Mouse (Mus musculus): ENCODE data around the gene Grap2. TPM values are rescaled to one million over a fixed set of nuclear protein-coding genes. Genes with fewer than 3 reads are reported as not detected.

Grap2 gene
- total and polyA plus RNA-seq, 3 experiments = 0.62 to 5.1 TPM; not detected in 1

GRCm38 (mm10) chr15:80565106-80565665, 7.2 kb upstream of the Grap2 start, which contains the start of gene Enthd1 (continued):
- TF ChIP-seq SIN3A (IDR thresholded peaks at IDR 0.05; ENCODE audit: low read length) (no peak), POLR2A (IDR thresholded peaks at IDR 0.05; ENCODE audit: control insufficient read depth in 1 of 2, insufficient read depth in 1 of 2, low read depth in 1 of 2, low read length in 2 of 2, poor library complexity in 1 of 2) (no peak), MAX (IDR thresholded peaks at IDR 0.05; ENCODE audit: low read length) (no peak), MXI1 (IDR thresholded peaks at IDR 0.05; ENCODE audit: low read depth, low read length) (no peak)

GRCm38 (mm10) chr15:80566696-80567095, 5.7 kb upstream of the Grap2 start:
- peaks cover 2 to 4% of the 10 kb centered on the region in 2 experiments; a peak in 3 of 4 replicates for H3K27me3 ChIP-seq (ENCODE audit: control insufficient read depth in 1 of 2, insufficient read depth in 2 of 2, low read length in 2 of 2)
- DNase-seq (ENCODE audit: low read depth, low spot score) = no peak

GRCm38 (mm10) chr15:80567139-80567538, 5.3 kb upstream of the Grap2 start:
- H3K4me3 ChIP-seq (ENCODE audit: control insufficient read depth in 1 of 2, insufficient read depth in 1 of 2, low read depth in 2 of 2, low read length in 2 of 2) = no peak overlapping the region
- H3K79me2 ChIP-seq (ENCODE audit: control insufficient read depth, insufficient read depth, low read length, poor library complexity) = no peaks in the 10 kb centered on the region
- peaks cover 2 to 4% of the 10 kb centered on the region in 2 experiments; a peak in 3 of 4 replicates for H3K27me3 ChIP-seq (ENCODE audit: control insufficient read depth in 1 of 2, insufficient read depth in 2 of 2, low read length in 2 of 2)
- DNase-seq (ENCODE audit: low read depth, low spot score) = no peak
- no peaks in the 10 kb centered on the region for H3K4me1 ChIP-seq (ENCODE audit: control insufficient read depth in 1 of 2, insufficient read depth in 2 of 2, low read length in 2 of 2)
- no peaks in the 10 kb centered on the region for H3K9me3 ChIP-seq (replicated peaks; ENCODE audit: insufficient read depth, low read length)
- no peaks in the 10 kb centered on the region for H3K36me3 ChIP-seq (ENCODE audit: control insufficient read depth in 1 of 2, insufficient read depth in 2 of 2, low read length in 2 of 2)
- TF ChIP-seq ELF1 (IDR thresholded peaks at IDR 0.05; ENCODE audit: low read depth, low read length) = no peak
- TF ChIP-seq ZNF384 (IDR thresholded peaks at IDR 0.05; ENCODE audit: low read depth, low read length) = no peak
- TF ChIP-seq KAT2A (conservative IDR thresholded peaks at IDR 0.05; ENCODE audit: low read depth, low read length) = no peak
- TF ChIP-seq MAZ (IDR thresholded peaks at IDR 0.05; ENCODE audit: low read depth, low read length) = no peak
- TF ChIP-seq MAX (IDR thresholded peaks at IDR 0.05; ENCODE audit: low read length) = no peak
- no peak for TF ChIP-seq RAD21 (IDR thresholded peaks at IDR 0.05; ENCODE audit: low read depth, low read length)
- TF ChIP-seq UBTF (IDR thresholded peaks at IDR 0.05; ENCODE audit: borderline replicate concordance, insufficient read depth, low read depth, low read length) = no peak
- TF ChIP-seq TCF12 (IDR thresholded peaks at IDR 0.05; ENCODE audit: low read depth, low read length) = no peak
- TF ChIP-seq CHD1 (IDR thresholded peaks at IDR 0.05; ENCODE audit: low read depth, low read length) = no peak
- H3K9ac ChIP-seq (ENCODE audit: control insufficient read depth, low read depth, low read length, poor library complexity, severe bottlenecking) = no peak overlapping the region
- no peak overlapping the region for H3K27ac ChIP-seq (ENCODE audit: control insufficient read depth, low read depth, low read length)

More at GRCm38 (mm10) chr15:80566696-80567095, 5.7 kb upstream of the Grap2 start:
- Histone ChIP-seq H3K27ac (ENCODE audit: control insufficient read depth, low read depth, low read length) (no peak overlapping the region), H3K79me2 (ENCODE audit: control insufficient read depth, insufficient read depth, low read length, poor library complexity) (no peaks in the 10 kb centered on the region), H3K4me1 (ENCODE audit: control insufficient read depth in 1 of 2, insufficient read depth in 2 of 2, low read length in 2 of 2) (no peaks in the 10 kb centered on the region), H3K4me3 (ENCODE audit: control insufficient read depth in 1 of 2, insufficient read depth in 1 of 2, low read depth in 2 of 2, low read length in 2 of 2) (no peak overlapping the region), H3K36me3 (ENCODE audit: control insufficient read depth in 1 of 2, insufficient read depth in 2 of 2, low read length in 2 of 2) (peaks cover 0 to 2% of the 10 kb centered on the region in 2 experiments; a peak in 1 of 4 replicates), H3K9me3 (replicated peaks; ENCODE audit: insufficient read depth, low read length) (no peaks in the 10 kb centered on the region), H3K9ac (ENCODE audit: control insufficient read depth, low read depth, low read length, poor library complexity, severe bottlenecking) (no peak overlapping the region)
- TF ChIP-seq BHLHE40 (IDR thresholded peaks at IDR 0.05; ENCODE audit: borderline replicate concordance, low read depth, low read length) (no peak), MAX (IDR thresholded peaks at IDR 0.05; ENCODE audit: low read length) (no peak), CHD1 (IDR thresholded peaks at IDR 0.05; ENCODE audit: low read depth, low read length) (no peak), NRF1 (IDR thresholded peaks at IDR 0.05; ENCODE audit: insufficient read depth, low read depth, low read length, poor library complexity, severe bottlenecking) (no peak), EP300 (IDR thresholded peaks at IDR 0.05; ENCODE audit: low read depth in 1 of 2, low read length in 2 of 2) (no peak), MXI1 (IDR thresholded peaks at IDR 0.05; ENCODE audit: low read depth, low read length) (no peak), MYC (IDR thresholded peaks at IDR 0.05; ENCODE audit: low read depth, low read length) (no peak), UBTF (IDR thresholded peaks at IDR 0.05; ENCODE audit: borderline replicate concordance, insufficient read depth, low read depth, low read length) (no peak), MEF2A (IDR thresholded peaks at IDR 0.05; ENCODE audit: extremely low read depth, insufficient replicate concordance, low read depth, low read length, poor library complexity, severe bottlenecking) (no peak)

Measured in MEL (cell line).